Mouse (Mus musculus): Measurements from ENCODE around the gene Baiap2l1.

GRCm38 (mm10) chr5:144251876-144252577, 105.9 kb downstream of the Baiap2l1 start:
- TF ChIP-seq CTCF (IDR thresholded peaks at IDR 0.05; ENCODE audit: low read depth, low read length), result no peak
- no peak for TF ChIP-seq POLR2A (IDR thresholded peaks at IDR 0.05; ENCODE audit: extremely low read depth, insufficient read depth, low read length)

All from liver, adult 2 months (tissue).